Mouse (Mus musculus): ENCODE measurements around the gene Dtd2. TPM values are rescaled to one million over a fixed set of nuclear protein-coding genes. Genes with fewer than 3 reads are reported as not detected.

The Dtd2 gene
- total RNA-seq, 2 experiments from 2014 or later: 6.8 to 8.4 TPM

Other genes starting within 250 kb of the Dtd2 start
- 10 to 100 TPM; 95.8 to 97.3 TPM for gene Hectd1, start 177.0 kb downstream of the Dtd2 start, total RNA-seq (2021)
- gene Heatr5a, start 35.2 kb downstream of the Dtd2 start, total RNA-seq (2021): 10 to 100 TPM; 21.8 to 23.0 TPM
- gene Gpr33, start 21.6 kb upstream of the Dtd2 start, total RNA-seq (2021): not detected
- gene Nubpl, start 91.2 kb upstream of the Dtd2 start, total RNA-seq (2021): 1 to 10 TPM; 7.1 to 7.8 TPM

All from heart, postnatal 10 days (tissue).